Mouse (Mus musculus): ENCODE measurements around the gene Ap1s2.

DNA sequence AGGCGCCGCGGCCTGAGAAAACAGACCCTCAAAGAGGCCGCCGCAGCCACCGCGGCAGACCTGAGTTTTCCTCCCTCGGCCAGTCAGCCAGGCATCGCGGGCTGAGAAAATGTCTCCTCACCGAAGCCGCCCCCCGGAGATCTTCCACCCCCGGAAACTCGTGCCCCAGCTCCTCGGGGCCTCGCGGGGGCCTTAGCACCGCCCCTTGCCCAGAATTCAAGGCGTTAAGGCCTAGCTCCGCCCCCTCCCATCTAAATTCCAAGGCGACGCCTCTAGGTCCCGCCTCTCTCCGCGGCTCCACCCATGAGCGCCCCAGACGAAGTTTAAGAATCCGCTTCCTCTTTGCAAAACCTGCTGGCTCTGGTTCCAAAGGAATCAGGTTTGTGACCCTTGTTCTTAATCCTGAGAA lies 49.7 kb downstream of the Ap1s2 start, which contains the start of gene Zrsr2:
- TF ChIP-seq GATA1 (IDR thresholded peaks at IDR 0.05; ENCODE audit: borderline replicate concordance, low read length) (no peak), FLI1 (IDR thresholded peaks at IDR 0.05; ENCODE audit: low read length) (no peak)
